Mouse (Mus musculus) heart, adult 2 months (tissue): ENCODE measurements around the gene Mmrn2.
A peak's percentile ranks its signal among the peaks of the same experiment; 100 is the strongest.

Experiments
- CTCF ChIP-seq: fragments of 200-600 bp; IDR thresholded peaks from 2 replicates; pipeline ENCODE4 v1.8.1; 2022; ENCODE audit warnings: antibody characterized with exemption, mild to moderate bottlenecking, moderate library complexity
- EP300 ChIP-seq: fragments of 200-500 bp; IDR thresholded peaks from 2 replicates; pipeline ENCODE4 v1.6.1; 2011; ENCODE audit warnings: low read depth, low read length, control low read depth; ENCODE audit not compliant: insufficient read depth
- POLR2A ChIP-seq: fragments of 200-500 bp; IDR thresholded peaks from 2 replicates; pipeline ENCODE4 v1.6.1; 2011; ENCODE audit warnings: mild to moderate bottlenecking, low read depth, low read length, control low read depth; ENCODE audit not compliant: insufficient read depth

DNA sequence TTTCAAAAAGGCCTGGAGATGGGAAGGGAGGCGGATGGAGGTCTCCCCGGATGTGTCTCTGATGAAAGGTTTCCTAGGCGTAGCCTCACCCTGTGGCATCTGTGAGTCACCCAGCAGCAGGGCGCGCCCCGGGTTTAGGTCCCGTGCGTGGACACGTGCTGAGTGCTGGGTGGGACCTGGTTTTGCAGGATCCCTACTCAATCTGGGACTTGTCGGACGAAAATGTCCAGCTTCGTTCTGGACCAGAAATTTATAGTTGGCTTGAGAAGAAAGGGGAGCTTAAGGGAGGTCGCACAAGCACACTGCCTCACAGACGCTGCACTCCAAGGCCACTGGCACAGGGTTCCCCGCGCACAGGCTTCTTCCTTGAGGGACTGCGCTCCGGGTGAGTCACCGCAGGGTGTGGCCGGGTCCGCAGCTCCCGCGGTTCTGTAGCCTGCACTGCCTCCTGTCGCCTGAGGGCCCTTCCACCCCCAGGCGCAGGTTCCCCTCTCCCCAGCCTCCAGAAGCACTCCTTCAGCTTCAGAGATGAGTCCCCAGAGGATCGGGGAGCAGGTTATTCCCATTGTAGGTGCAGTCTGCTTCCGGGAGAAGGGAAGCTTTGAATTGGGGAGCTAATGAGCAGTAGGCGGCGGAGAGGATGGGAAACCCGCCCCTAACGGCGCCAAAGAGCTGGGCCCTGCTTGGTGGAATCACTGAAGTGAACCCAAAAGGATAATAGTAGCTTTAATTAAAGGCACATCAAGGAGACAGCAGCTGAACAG is 11.6 kb upstream of the Mmrn2 start:
- TF ChIP-seq CTCF = peak; percentile 75
- peak; percentile 72 for TF ChIP-seq POLR2A
- peak; percentile 39; the same call in 1 of the 2 replicates for TF ChIP-seq EP300
